Mouse (Mus musculus): ENCODE data around the gene Stx4a. TPM values are rescaled to one million over a fixed set of nuclear protein-coding genes. Genes with fewer than 3 reads are reported as not detected.
"Not testable (repeated sequence)": the region's sequence is repeated elsewhere in the genome, so short reads cannot be mapped to it uniquely, and the experiment has no call there.

Stx4a gene
- polyA plus RNA-seq, 1 experiment: 126 TPM

DNA sequence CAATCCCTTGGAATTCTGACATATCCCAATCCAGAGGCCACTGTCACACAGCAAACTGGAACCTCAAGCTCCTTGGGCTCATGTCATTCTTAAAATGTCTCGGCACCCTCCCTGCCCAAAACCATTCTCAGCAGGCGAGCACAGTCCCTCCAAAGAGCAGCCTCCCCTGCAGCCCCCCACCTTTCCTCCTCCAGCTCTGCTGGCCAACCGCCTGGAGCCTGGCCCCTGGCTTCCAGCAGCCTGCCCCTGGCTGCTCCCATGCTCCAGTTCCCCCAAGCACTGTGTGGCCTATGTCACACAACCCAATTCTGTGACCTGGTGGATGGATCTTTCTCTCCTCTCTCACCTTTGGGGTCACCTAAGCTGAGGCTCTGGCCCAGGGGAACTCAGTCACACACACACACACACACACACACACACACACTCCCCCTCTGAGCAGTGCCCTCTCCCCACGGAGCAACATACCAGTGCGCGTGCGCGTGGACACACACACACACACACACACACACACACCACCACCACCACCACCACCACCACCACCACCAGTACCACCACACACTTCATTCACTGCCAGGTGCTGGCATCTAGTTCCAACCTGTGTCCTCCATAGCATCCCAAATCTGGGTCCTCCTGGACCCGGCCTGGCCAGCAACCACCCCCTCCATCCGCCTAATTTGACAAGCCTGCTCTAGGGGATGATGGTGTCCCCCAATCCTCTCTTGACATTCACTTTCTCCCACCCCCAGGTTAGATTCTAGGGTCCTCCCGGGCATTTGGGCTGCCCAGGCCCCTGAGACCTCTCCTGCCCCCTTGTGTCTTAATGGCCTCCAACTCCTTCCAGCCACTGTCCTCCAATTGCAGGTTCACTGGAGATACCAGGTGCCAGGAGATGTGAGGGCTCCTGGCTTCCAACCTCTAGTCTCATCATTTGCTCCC, 590 bp upstream of the Stx4a start:
- Histone ChIP-seq H3K4me1 (ENCODE audit: control insufficient read depth, insufficient read depth, low read length) (peaks cover 2% of the 10 kb centered on the region), H3K9ac (ENCODE audit: low read depth, poor library complexity, severe bottlenecking) (peak overlapping the region; percentile 61), H3K9me3 (replicated peaks; ENCODE audit: control insufficient read depth, insufficient read depth, low read length, poor library complexity, severe bottlenecking) (no peaks in the 10 kb centered on the region), H3K27me3 (ENCODE audit: control insufficient read depth, insufficient read depth, low read length, poor library complexity, severe bottlenecking) (no peaks in the 10 kb centered on the region), H3K4me3 (ENCODE audit: low read depth, low read length) (peak overlapping the region; percentile 78), H3K36me3 (ENCODE audit: control insufficient read depth, insufficient read depth, low read length, poor library complexity, severe bottlenecking) (no peaks in the 10 kb centered on the region), H3K27ac (ENCODE audit: insufficient read depth, low read length) (no peak overlapping the region)
- TF ChIP-seq POLR2A (IDR thresholded peaks at IDR 0.05; ENCODE audit: insufficient read depth, low read length): no peak
- peak; percentile 18 for TF ChIP-seq CTCF (IDR thresholded peaks at IDR 0.05; ENCODE audit: low read depth, low read length)
- TF ChIP-seq EP300 (IDR thresholded peaks at IDR 0.05; ENCODE audit: insufficient read depth, low read depth, low read length): no peak

DNA sequence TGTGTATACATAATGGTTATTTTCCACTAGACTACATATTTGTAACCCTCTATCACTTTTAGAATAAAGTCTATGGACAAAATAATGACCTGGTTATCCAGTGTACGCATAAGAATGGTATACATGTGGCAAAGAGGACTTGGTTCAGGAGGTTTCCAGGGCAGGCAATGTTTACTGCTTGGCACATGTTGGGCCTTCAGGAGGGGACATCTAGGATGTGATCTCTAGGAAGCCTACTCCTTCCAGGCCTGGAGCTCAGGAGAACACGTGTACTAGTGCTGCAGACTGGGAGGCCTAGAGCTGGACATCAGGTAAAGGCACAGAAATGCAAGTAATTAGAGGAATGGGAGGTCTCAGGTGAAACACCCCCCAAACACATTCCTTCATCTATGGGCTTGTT, 11.5 kb downstream of the Stx4a start:
- no peak overlapping the region for H3K4me3 ChIP-seq (ENCODE audit: low read depth, low read length)
- H3K27ac ChIP-seq (ENCODE audit: insufficient read depth, low read length): no peak overlapping the region
- no peaks in the 10 kb centered on the region for H3K4me1 ChIP-seq (ENCODE audit: control insufficient read depth, insufficient read depth, low read length)
- no peaks in the 10 kb centered on the region for H3K9me3 ChIP-seq (replicated peaks; ENCODE audit: control insufficient read depth, insufficient read depth, low read length, poor library complexity, severe bottlenecking)
- no peak overlapping the region for H3K9ac ChIP-seq (ENCODE audit: low read depth, poor library complexity, severe bottlenecking)
- H3K27me3 ChIP-seq (ENCODE audit: control insufficient read depth, insufficient read depth, low read length, poor library complexity, severe bottlenecking): no peaks in the 10 kb centered on the region
- H3K36me3 ChIP-seq (ENCODE audit: control insufficient read depth, insufficient read depth, low read length, poor library complexity, severe bottlenecking): no peaks in the 10 kb centered on the region
- TF ChIP-seq POLR2A (IDR thresholded peaks at IDR 0.05; ENCODE audit: insufficient read depth, low read length): no peak
- TF ChIP-seq EP300 (IDR thresholded peaks at IDR 0.05; ENCODE audit: insufficient read depth, low read depth, low read length): no peak
- no peak for TF ChIP-seq CTCF (IDR thresholded peaks at IDR 0.05; ENCODE audit: low read depth, low read length)

DNA sequence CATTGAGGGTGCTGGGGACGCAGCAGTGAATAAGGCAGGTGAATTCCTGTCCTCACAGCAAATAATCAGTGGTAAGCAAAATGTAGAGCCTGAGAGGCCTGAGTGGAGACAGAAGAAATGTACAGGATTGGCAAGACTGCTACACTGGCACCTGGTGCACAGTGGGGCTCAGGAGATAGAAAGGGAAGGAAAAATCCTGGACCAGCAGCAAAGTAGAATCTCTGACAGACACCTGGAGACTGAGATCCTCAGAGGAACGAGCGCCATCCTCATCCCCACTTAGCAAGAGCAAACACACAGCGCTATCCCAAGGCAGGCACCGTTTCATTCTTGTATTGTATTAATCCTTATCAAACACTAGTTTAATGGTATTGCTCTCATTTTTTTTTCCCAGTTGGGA, 13.4 kb downstream of the Stx4a start:
- Histone ChIP-seq H3K27ac (ENCODE audit: insufficient read depth, low read length) (no peak overlapping the region), H3K9ac (ENCODE audit: low read depth, poor library complexity, severe bottlenecking) (no peak overlapping the region), H3K27me3 (ENCODE audit: control insufficient read depth, insufficient read depth, low read length, poor library complexity, severe bottlenecking) (no peaks in the 10 kb centered on the region), H3K4me1 (ENCODE audit: control insufficient read depth, insufficient read depth, low read length) (no peaks in the 10 kb centered on the region), H3K4me3 (ENCODE audit: low read depth, low read length) (no peak overlapping the region), H3K36me3 (ENCODE audit: control insufficient read depth, insufficient read depth, low read length, poor library complexity, severe bottlenecking) (no peaks in the 10 kb centered on the region), H3K9me3 (replicated peaks; ENCODE audit: control insufficient read depth, insufficient read depth, low read length, poor library complexity, severe bottlenecking) (no peaks in the 10 kb centered on the region)
- TF ChIP-seq POLR2A (IDR thresholded peaks at IDR 0.05; ENCODE audit: insufficient read depth, low read length) (no peak), CTCF (IDR thresholded peaks at IDR 0.05; ENCODE audit: low read depth, low read length) (no peak), EP300 (IDR thresholded peaks at IDR 0.05; ENCODE audit: insufficient read depth, low read depth, low read length) (no peak)

DNA sequence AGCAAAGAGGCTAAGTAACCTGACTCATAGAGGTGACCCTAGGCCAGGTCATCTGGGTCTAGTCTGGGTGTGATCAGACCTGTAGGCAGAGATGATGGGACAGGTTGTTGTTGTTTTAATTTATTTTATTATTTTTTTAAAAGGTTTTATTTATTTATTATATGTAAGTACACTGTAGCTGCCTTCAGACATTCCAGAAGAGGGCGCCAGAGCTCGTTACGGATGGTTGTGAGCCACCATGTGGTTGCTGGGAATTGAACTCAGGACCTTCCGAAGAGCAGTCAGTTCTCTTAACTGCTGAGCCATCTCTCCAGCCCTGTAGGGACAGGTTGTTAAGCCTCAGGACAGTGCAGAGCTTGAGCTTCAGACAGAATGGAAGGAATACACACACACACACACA, 13.8 kb downstream of the Stx4a start:
- H3K9me3 ChIP-seq (replicated peaks; ENCODE audit: control insufficient read depth, insufficient read depth, low read length, poor library complexity, severe bottlenecking); H3K4me1 ChIP-seq (ENCODE audit: control insufficient read depth, insufficient read depth, low read length); H3K36me3 ChIP-seq (ENCODE audit: control insufficient read depth, insufficient read depth, low read length, poor library complexity, severe bottlenecking); H3K4me3 ChIP-seq (ENCODE audit: low read depth, low read length); H3K9ac ChIP-seq (ENCODE audit: low read depth, poor library complexity, severe bottlenecking); H3K27ac ChIP-seq (ENCODE audit: insufficient read depth, low read length); H3K27me3 ChIP-seq (ENCODE audit: control insufficient read depth, insufficient read depth, low read length, poor library complexity, severe bottlenecking): not testable (repeated sequence)

DNA sequence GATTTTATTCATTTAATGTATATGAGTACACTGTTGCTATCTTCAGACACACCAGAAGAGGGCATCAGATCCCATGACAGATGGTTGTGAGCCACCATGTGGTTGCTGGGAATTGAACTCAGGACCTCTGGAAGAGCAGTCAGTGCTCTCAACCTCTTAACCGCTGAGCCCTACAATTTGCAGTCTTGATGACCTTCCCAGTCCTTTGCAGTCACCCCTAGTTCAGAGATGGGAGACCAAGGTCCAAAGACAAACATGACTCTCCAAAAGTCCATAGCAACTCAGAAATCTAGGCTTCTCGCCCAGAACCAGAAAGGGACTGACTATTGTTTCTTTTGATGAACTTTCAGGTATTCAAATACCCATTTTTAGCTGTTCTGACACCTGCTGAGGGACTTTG, 15.9 kb downstream of the Stx4a start:
- H3K27ac ChIP-seq (ENCODE audit: insufficient read depth, low read length); H3K9me3 ChIP-seq (replicated peaks; ENCODE audit: control insufficient read depth, insufficient read depth, low read length, poor library complexity, severe bottlenecking); H3K4me3 ChIP-seq (ENCODE audit: low read depth, low read length); H3K27me3 ChIP-seq (ENCODE audit: control insufficient read depth, insufficient read depth, low read length, poor library complexity, severe bottlenecking); H3K9ac ChIP-seq (ENCODE audit: low read depth, poor library complexity, severe bottlenecking); H3K36me3 ChIP-seq (ENCODE audit: control insufficient read depth, insufficient read depth, low read length, poor library complexity, severe bottlenecking); H3K4me1 ChIP-seq (ENCODE audit: control insufficient read depth, insufficient read depth, low read length): not testable (repeated sequence)

DNA sequence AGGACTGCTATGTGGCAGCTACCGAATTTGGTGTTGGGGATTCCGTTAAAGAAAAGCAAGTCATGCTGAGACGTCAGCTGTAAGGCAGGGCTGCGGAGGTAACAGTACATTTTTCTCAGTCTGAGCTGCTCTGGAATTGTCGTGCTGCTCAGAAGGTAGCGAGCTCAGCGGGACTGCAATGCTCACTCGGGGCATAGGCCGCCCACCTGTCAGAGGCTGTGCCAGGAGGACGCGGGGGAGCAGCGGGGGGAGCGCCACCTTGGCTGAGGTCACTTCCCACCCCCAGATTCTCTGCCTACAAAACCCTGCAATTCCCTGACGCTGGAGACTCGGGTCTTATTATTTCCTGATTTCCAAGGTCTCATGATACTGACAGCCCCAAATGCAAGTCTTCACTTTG, 16.8 kb downstream of the Stx4a start:
- H3K9ac ChIP-seq (ENCODE audit: low read depth, poor library complexity, severe bottlenecking): peak overlapping the region; percentile 73
- H3K4me3 ChIP-seq (ENCODE audit: low read depth, low read length): peak overlapping the region; percentile 63
- H3K9me3 ChIP-seq (replicated peaks; ENCODE audit: control insufficient read depth, insufficient read depth, low read length, poor library complexity, severe bottlenecking): no peaks in the 10 kb centered on the region
- no peak for TF ChIP-seq POLR2A (IDR thresholded peaks at IDR 0.05; ENCODE audit: insufficient read depth, low read length)
- no peak for TF ChIP-seq EP300 (IDR thresholded peaks at IDR 0.05; ENCODE audit: insufficient read depth, low read depth, low read length)
- TF ChIP-seq CTCF (IDR thresholded peaks at IDR 0.05; ENCODE audit: low read depth, low read length): no peak
- H3K36me3 ChIP-seq (ENCODE audit: control insufficient read depth, insufficient read depth, low read length, poor library complexity, severe bottlenecking): no peaks in the 10 kb centered on the region
- H3K27ac ChIP-seq (ENCODE audit: insufficient read depth, low read length): peak overlapping the region; percentile 6; the same call in 1 of the 2 replicates
- H3K27me3 ChIP-seq (ENCODE audit: control insufficient read depth, insufficient read depth, low read length, poor library complexity, severe bottlenecking): no peaks in the 10 kb centered on the region
- no peaks in the 10 kb centered on the region for H3K4me1 ChIP-seq (ENCODE audit: control insufficient read depth, insufficient read depth, low read length)
